Mouse (Mus musculus) liver, postnatal 0 days (tissue): ENCODE measurements around the gene Olfr1380. TPM values are rescaled to one million over a fixed set of nuclear protein-coding genes. Genes with fewer than 3 reads are reported as not detected.
A peak's percentile ranks its signal among the peaks of the same experiment; 100 is the strongest.
"Not testable (repeated sequence)": the region's sequence is repeated elsewhere in the genome, so short reads cannot be mapped to it uniquely, and the experiment has no call there.

ENCODE experiments used
- ATAC-seq: fragments of 200-750 bp; cut with Nextera tagmentation; 2 replicates; pipeline ENCODE4 v1.8.0; 2017; ENCODE audit warnings: mild to moderate bottlenecking, moderate library complexity
- DNase-seq: peaks from one replicate; pipeline ENCODE4 v3.0.0-alpha.2; 2016
- H3K27ac ChIP-seq: fragments of 300-500 bp; sonication (generic); 2 replicates; pipeline ENCODE4 v1.5.1; 2014; ENCODE audit warnings: antibody characterized with exemption, moderate library complexity, mild to moderate bottlenecking, low read depth
- H3K27me3 ChIP-seq: fragments of 300-500 bp; sonication (generic); 2 replicates; pipeline ENCODE4 v1.6.1; 2014; ENCODE audit warnings: low read length, control low read depth, mixed read lengths; ENCODE audit not compliant: insufficient read depth
- H3K36me3 ChIP-seq: fragments of 300-500 bp; sonication (generic); replicated peaks from 2 replicates; pipeline ENCODE4 v1.6.1; 2014; ENCODE audit warnings: mild to moderate bottlenecking, control low read depth, low read length, moderate library complexity, mixed read lengths; ENCODE audit not compliant: insufficient read depth
- H3K4me1 ChIP-seq: fragments of 300-500 bp; sonication (generic); 2 replicates; pipeline ENCODE4 v1.6.1; 2014; ENCODE audit warnings: antibody characterized with exemption, mild to moderate bottlenecking, control low read depth; ENCODE audit not compliant: insufficient read depth
- H3K4me2 ChIP-seq: fragments of 300-500 bp; sonication (generic); 2 replicates; pipeline ENCODE4 v1.6.1; 2014; ENCODE audit warnings: low read depth, mild to moderate bottlenecking, low read length, moderate library complexity, mixed read lengths
- H3K4me3 ChIP-seq: fragments of 300-500 bp; sonication (generic); 2 replicates; pipeline ENCODE4 v1.5.1; 2014; ENCODE audit warnings: low read depth, low read length
- H3K9ac ChIP-seq: fragments of 300-500 bp; sonication (generic); replicated peaks from 2 replicates; pipeline ENCODE4 v1.6.1; 2014; ENCODE audit warnings: mild to moderate bottlenecking, moderate library complexity
- H3K9me3 ChIP-seq: fragments of 300-500 bp; sonication (generic); 2 replicates; pipeline ENCODE4 v1.6.1; 2016; ENCODE audit warnings: mild to moderate bottlenecking, control low read depth, low read length, mixed read lengths
- CTCF ChIP-seq: sonication (generic); IDR thresholded peaks from 2 replicates; pipeline ENCODE4 v1.5.1; 2016; ENCODE audit warnings: antibody characterized with exemption, low read depth
- EP300 ChIP-seq: IDR thresholded peaks from 2 replicates; pipeline ENCODE4 v1.6.1; 2016; ENCODE audit warnings: antibody characterized with exemption, low read depth, mild to moderate bottlenecking
- WGBS: fragments of 180-500 bp; shearing (Covaris S2); extraction: QIAGEN DNeasy Blood & Tissue Kit; methylation state at CpG from one replicate; pipeline ENCODE4 v1.1.7; 2014; ENCODE audit not compliant: insufficient replicate concordance; 5-methylcytosine and 5-hydroxymethylcytosine counted together
- polyA plus RNA-seq: library from polyadenylated mRNA; unstranded; fragments of >200 nt; fragmentation: Nextera tagmentation; extraction: Ambion mirVana; gene quantifications from 2 replicates; pipeline ENCODE4 v1.2.1, GENCODE M21; 2015

Olfr1380 gene
- polyA plus RNA-seq, 1 experiment from 2014 or later: not detected

GRCm38 (mm10) chr11:49609868-49610824 lies 53.5 kb downstream of the Olfr1380 start:
- peak overlapping the region; percentile 44 for H3K9ac ChIP-seq
- not testable (repeated sequence) for ATAC-seq, H3K4me1 ChIP-seq, DNase-seq, H3K36me3 ChIP-seq, H3K9me3 ChIP-seq
- peaks cover 12% of the 10 kb centered on the region for H3K27me3 ChIP-seq
- WGBS: 1% methylated on average over 49 of the region's 52 CpGs
- H3K4me3 ChIP-seq: peak overlapping the region; percentile 48
- 0 out of 2 replicates have a peak, but pooled peaks have one; percentile 20 for TF ChIP-seq CTCF
- peak overlapping the region; percentile 11; the same call in 1 of the 2 replicates for H3K27ac ChIP-seq
- H3K4me2 ChIP-seq: peak overlapping the region; percentile 70

- H3K4me3 ChIP-seq, DNase-seq, ATAC-seq, H3K4me2 ChIP-seq, H3K4me1 ChIP-seq, H3K9ac ChIP-seq, H3K9me3 ChIP-seq, H3K36me3 ChIP-seq, H3K27ac ChIP-seq: not testable (repeated sequence)
- 30% methylated on average over 3 of the region's 3 CpGs for WGBS
- peaks cover 12% of the 10 kb centered on the region for H3K27me3 ChIP-seq
These were observed 54.7 kb downstream of the Olfr1380 start for GRCm38 (mm10) chr11:49611349-49611748.

- WGBS: 29% methylated on average over 3 of the region's 3 CpGs
- Histone ChIP-seq H3K4me2 (no peak overlapping the region), H3K27ac (no peak overlapping the region), H3K9me3 (no peaks in the 10 kb centered on the region), H3K4me1 (0 out of 2 replicates have a peak, but pooled peaks cover 3% of the 10 kb centered on the region), H3K27me3 (peaks cover 12% of the 10 kb centered on the region), H3K4me3 (no peak overlapping the region), H3K36me3 (no peaks in the 10 kb centered on the region), H3K9ac (no peak overlapping the region)
- DNase-seq: no peak
- no peak for TF ChIP-seq CTCF
- no peak for TF ChIP-seq EP300
- no peak for ATAC-seq
These were observed 55.5 kb downstream of the Olfr1380 start for GRCm38 (mm10) chr11:49612154-49612553.

- peak; percentile 52 for DNase-seq
- no peaks in the 10 kb centered on the region for H3K9me3 ChIP-seq
- H3K27me3 ChIP-seq: peaks cover 10% of the 10 kb centered on the region
- ATAC-seq: peak; percentile 55
- no peaks in the 10 kb centered on the region for H3K36me3 ChIP-seq
- no peak for TF ChIP-seq CTCF
- TF ChIP-seq EP300: no peak; the same call in 1 of the 2 replicates
- WGBS: 7% methylated on average over 10 of the region's 10 CpGs
- H3K4me1 ChIP-seq: 0 out of 2 replicates have a peak, but pooled peaks cover 3% of the 10 kb centered on the region
- H3K4me2 ChIP-seq: no peak overlapping the region
- no peak overlapping the region for H3K27ac ChIP-seq
- H3K4me3 ChIP-seq: no peak overlapping the region
- H3K9ac ChIP-seq: no peak overlapping the region
These were observed 56.7 kb downstream of the Olfr1380 start for GRCm38 (mm10) chr11:49613349-49613748.

Other genes with a start within 250 kb of the Olfr1380 start
- gene Olfr1391, start 234.1 kb upstream of the Olfr1380 start, polyA plus RNA-seq: not detected in 2 replicates
- gene Olfr1390, start 221.7 kb upstream of the Olfr1380 start, polyA plus RNA-seq: not detected in 2 replicates
- not detected in 2 replicates for gene Olfr1389, start 133.8 kb upstream of the Olfr1380 start, polyA plus RNA-seq
- not detected in 2 replicates for gene Olfr1388, start 120.3 kb upstream of the Olfr1380 start, polyA plus RNA-seq
- not detected in 2 replicates for gene Olfr1387, start 101.5 kb upstream of the Olfr1380 start, polyA plus RNA-seq
- not detected in 2 replicates for gene Olfr1386, start 91.8 kb upstream of the Olfr1380 start, polyA plus RNA-seq
- gene Olfr1385, start 67.8 kb upstream of the Olfr1380 start, polyA plus RNA-seq: not detected in 2 replicates
- not detected in 2 replicates for gene Olfr1384, start 50.2 kb upstream of the Olfr1380 start, polyA plus RNA-seq
- not detected in 2 replicates for gene Olfr1383, start 37.2 kb upstream of the Olfr1380 start, polyA plus RNA-seq
- not detected in 2 replicates for gene Olfr1382, start 28.6 kb upstream of the Olfr1380 start, polyA plus RNA-seq
- not detected in 2 replicates for gene Olfr1381, start 13.4 kb upstream of the Olfr1380 start, polyA plus RNA-seq
- 4.3 and 4.9 TPM in 2 replicates for gene Flt4, start 52.4 kb downstream of the Olfr1380 start, polyA plus RNA-seq
- gene Scgb3a1, start 106.7 kb downstream of the Olfr1380 start, polyA plus RNA-seq: 0.25 and 0.33 TPM in 2 replicates
- 16.9 and 18.1 TPM in 2 replicates for gene Cnot6, start 155.8 kb downstream of the Olfr1380 start, polyA plus RNA-seq
- gene Gfpt2, start 237.3 kb downstream of the Olfr1380 start, polyA plus RNA-seq: 0.65 and 0.81 TPM in 2 replicates